Comparison of ENCODE assay signal across 8 mouse cellular contexts in the genomic region with DNA sequence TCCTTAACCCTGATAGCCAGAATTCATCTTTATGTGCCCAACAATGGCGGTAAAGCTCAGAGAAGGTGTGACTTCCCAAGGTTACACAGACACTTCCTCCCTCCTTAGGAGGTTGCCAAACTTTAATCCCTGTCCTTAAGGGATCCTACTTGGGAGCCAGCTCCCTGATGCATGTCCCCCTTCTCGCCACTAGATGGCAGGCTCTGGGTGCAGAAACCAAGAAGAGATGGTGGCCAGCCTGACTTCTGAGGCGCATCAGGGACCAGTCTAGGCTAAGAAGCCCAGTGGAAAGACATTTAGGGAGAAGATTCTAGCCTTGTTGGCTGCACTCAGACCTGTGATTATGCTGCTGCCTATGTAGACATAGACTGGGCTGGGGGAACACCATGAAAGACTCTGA.
DNase-seq lines count a peak whose midpoint lies in the region; TF ChIP-seq lines count a peak whose summit lies in the region.

No protein-coding gene starts in this region.

- no peaks in the 10 kb centered on the region for H3K4me1 ChIP-seq in bone marrow, adult 2 months (ENCODE audit: control insufficient read depth, insufficient read depth, low read length)
- no peaks in the 10 kb centered on the region for H3K4me1 ChIP-seq in embryonic fibroblast, embryonic 13.5 days (ENCODE audit: control insufficient read depth, insufficient read depth, low read length)

- intact Hi-C loops in heart, postnatal 36 days (cut with DNase I): loop anchor here (1.0 to 10.0 kb wide), 2 partner anchors 209 to 558 kb away; no protein-coding TSS in a partner anchor

- H3K4me3 ChIP-seq in bone marrow, adult 2 months (replicated peaks; ENCODE audit: control insufficient read depth, low read depth, low read length): no peak overlapping the region
- no peak overlapping the region for H3K4me3 ChIP-seq in embryonic fibroblast, embryonic 13.5 days (ENCODE audit: insufficient read depth, low read length)

- no peak for TF ChIP-seq POLR2A in bone marrow, adult 2 months (IDR thresholded peaks at IDR 0.05; ENCODE audit: borderline replicate concordance, control insufficient read depth, low read depth, low read length)
- TF ChIP-seq POLR2A in embryonic fibroblast, embryonic 13.5 days (IDR thresholded peaks at IDR 0.05; ENCODE audit: low read depth, low read length): no peak

- DNase-seq in layer of hippocampus, adult 11-12 months (ENCODE audit: low spot score): peak; percentile 79
- no peak for DNase-seq in layer of hippocampus, adult 9-10 months (ENCODE audit: low spot score)
- peak; percentile 50 to 67 for DNase-seq in heart, postnatal 36 days
- DNase-seq in layer of hippocampus, postnatal 25 days (ENCODE audit: extremely low spot score in 1 of 2, low spot score in 1 of 2): peak; percentile 56 to 67
- peak; percentile 69 for DNase-seq in neural tube, embryonic 10.5 days (ENCODE audit: extremely low spot score, low spot score)
- peak; percentile 24 for DNase-seq in thymus, postnatal 0 days (ENCODE audit: low spot score)

- H3K27ac ChIP-seq in bone marrow, adult 2 months (ENCODE audit: control insufficient read depth, insufficient read depth, low read depth, low read length, poor library complexity): no peak overlapping the region
- no peak overlapping the region for H3K27ac ChIP-seq in embryonic fibroblast, embryonic 13.5 days (ENCODE audit: insufficient read depth, low read length)

- WGBS in bone marrow, adult 2 months: 4% methylated on average over 3 of the region's 3 CpGs

- peak; percentile 82 for TF ChIP-seq CTCF in bone marrow, adult 2 months (IDR thresholded peaks at IDR 0.05; ENCODE audit: control insufficient read depth, insufficient read depth, low read length)
- TF ChIP-seq CTCF in embryonic fibroblast, embryonic 13.5 days (IDR thresholded peaks at IDR 0.05; ENCODE audit: borderline replicate concordance, insufficient read depth, low read length): peak; percentile 86
